Mouse (Mus musculus) myocyte (in vitro differentiated cells): Measurements from ENCODE around the gene Tns2.

Experiments
- CEBPB ChIP-seq: IDR thresholded peaks from 2 replicates; pipeline ENCODE4 v1.6.1; 2011; ENCODE audit warnings: mild to moderate bottlenecking, moderate library complexity; ENCODE audit not compliant: poor library complexity, insufficient read depth, severe bottlenecking
- E2F4 ChIP-seq: IDR thresholded peaks from one replicate; pipeline ENCODE4 v1.6.1; 2011; ENCODE audit warnings: mild to moderate bottlenecking, control low read depth, moderate library complexity; ENCODE audit not compliant: insufficient read depth
- MAX ChIP-seq: IDR thresholded peaks from one replicate; pipeline ENCODE4 v1.6.1; 2011; ENCODE audit warnings: low read depth, mild to moderate bottlenecking, control low read depth
- MYOG ChIP-seq, 3 experiments: IDR thresholded peaks; one replicate each; pipeline ENCODE4 v1.6.1; 2011; ENCODE audit warnings: control low read depth in 2 of 3, low read depth in 2 of 3, mild to moderate bottlenecking in 2 of 3; ENCODE audit not compliant: insufficient read length in 2 of 3, control insufficient read depth in 1 of 3, insufficient read depth in 1 of 3
- POLR2A ChIP-seq: IDR thresholded peaks from one replicate; pipeline ENCODE4 v1.6.1; 2011; ENCODE audit warnings: low read depth, mild to moderate bottlenecking, control low read depth, moderate library complexity; ENCODE audit not compliant: insufficient read length
- POLR2AphosphoS2 ChIP-seq: IDR thresholded peaks from one replicate; pipeline ENCODE4 v1.6.1; 2011; ENCODE audit warnings: low read depth, control low read depth; ENCODE audit not compliant: insufficient read length
- REST ChIP-seq: IDR thresholded peaks from one replicate; pipeline ENCODE4 v1.6.1; 2011; ENCODE audit warnings: mild to moderate bottlenecking, control low read depth, moderate library complexity; ENCODE audit not compliant: insufficient read depth, insufficient read length
- SRF ChIP-seq: IDR thresholded peaks from one replicate; pipeline ENCODE4 v1.6.1; 2011; ENCODE audit warnings: low read depth; ENCODE audit not compliant: control insufficient read depth, insufficient read length
- TCF12 ChIP-seq: IDR thresholded peaks from one replicate; pipeline ENCODE4 v1.6.1; 2011; ENCODE audit warnings: mild to moderate bottlenecking, control low read depth; ENCODE audit not compliant: poor library complexity, insufficient read depth, severe bottlenecking
- TCF3 ChIP-seq: IDR thresholded peaks from one replicate; pipeline ENCODE4 v1.6.1; 2011; ENCODE audit warnings: low read depth, control low read depth; ENCODE audit not compliant: insufficient read length

DNA sequence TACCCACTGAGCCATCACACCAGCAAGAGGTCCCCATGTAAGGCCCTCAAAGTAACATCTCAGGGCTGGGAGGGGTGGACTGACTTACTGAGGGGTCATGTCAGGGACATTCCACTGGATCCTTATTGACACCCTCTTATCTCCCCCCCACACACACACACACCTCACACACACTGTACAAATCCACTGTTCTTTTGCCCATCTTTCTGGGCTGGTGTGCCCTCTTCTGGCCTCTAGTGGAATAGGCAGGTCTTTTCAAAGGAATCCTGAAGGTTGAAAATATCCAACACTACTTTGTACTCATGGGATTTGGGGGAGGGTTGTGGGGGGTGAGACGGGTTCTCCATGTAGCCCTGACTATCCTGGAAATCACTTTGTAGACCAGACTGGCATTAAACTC is 46.7 kb downstream of the Tns2 start:
- TF ChIP-seq MYOG (IDR thresholded peaks at IDR 0.05; ENCODE audit: control insufficient read depth in 1 of 3, insufficient read depth in 1 of 3, insufficient read length in 2 of 3, low read depth in 2 of 3): no peak
- no peak for TF ChIP-seq POLR2A
- no peak for TF ChIP-seq POLR2AphosphoS2
- TF ChIP-seq E2F4: no peak
- no peak for TF ChIP-seq SRF
- TF ChIP-seq MAX: no peak
- no peak for TF ChIP-seq TCF12
- TF ChIP-seq TCF3: no peak
- TF ChIP-seq REST: no peak
- no peak for TF ChIP-seq CEBPB
